Mouse (Mus musculus): ENCODE data around the gene C1qtnf7. TPM values are rescaled to one million over a fixed set of nuclear protein-coding genes. Genes with fewer than 3 reads are reported as not detected.

C1qtnf7 gene
- polyA plus RNA-seq (2012; rRNA removed) = 0.42 and 0.96 TPM in 2 replicates

- H3K4me3 ChIP-seq (ENCODE audit: control insufficient read depth, insufficient read depth, low read length) = no peak within 1 kb of the TSS
Observed at GRCm38 (mm10) chr5:43515401-43515976, at the start of gene C1qtnf7. TSS of gene C1qtnf7 (plus strand) at chr5:43515538.

DNA sequence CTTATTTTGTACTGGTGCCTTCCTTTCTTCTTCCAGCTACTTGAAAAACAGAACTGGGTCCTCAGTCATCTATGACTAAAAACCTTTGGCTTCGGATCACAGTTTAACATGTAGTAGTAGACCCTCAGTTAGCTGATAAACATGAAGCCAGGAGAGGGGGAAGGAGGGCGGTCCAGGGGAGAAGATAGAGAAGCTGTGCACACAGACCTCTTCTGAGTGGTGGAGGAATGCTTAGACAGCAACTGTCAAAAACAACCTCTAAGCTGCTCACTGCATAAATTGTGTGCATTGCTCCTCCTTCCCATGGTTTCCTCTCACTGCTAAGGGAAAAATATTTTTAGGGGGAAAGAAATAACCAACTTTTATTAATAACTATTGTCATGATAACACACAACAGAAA, 48.6 kb upstream of the C1qtnf7 start:
- WGBS = 98% methylated on average over 2 of the region's 2 CpGs
- TF ChIP-seq POLR2A (IDR thresholded peaks at IDR 0.05; ENCODE audit: control insufficient read depth, extremely low read depth, insufficient read depth, low read length, poor library complexity) (no peak), CTCF (IDR thresholded peaks at IDR 0.05; ENCODE audit: borderline replicate concordance, control insufficient read depth, extremely low read depth, insufficient read depth, low read length, poor library complexity) (no peak)
- DNase-seq = no peak

More at GRCm38 (mm10) chr5:43515401-43515976, at the start of gene C1qtnf7:
- TF ChIP-seq POLR2A (IDR thresholded peaks at IDR 0.05; ENCODE audit: control insufficient read depth, extremely low read depth, insufficient read depth, low read length, poor library complexity) = no peak
- TF ChIP-seq CTCF (IDR thresholded peaks at IDR 0.05; ENCODE audit: borderline replicate concordance, control insufficient read depth, extremely low read depth, insufficient read depth, low read length, poor library complexity) = no peak
- DNase-seq = no peak
- Histone ChIP-seq H3K36me3 (ENCODE audit: control insufficient read depth, insufficient read depth, low read length) (no peaks in the 10 kb centered on the region), H3K27me3 (ENCODE audit: control insufficient read depth, insufficient read depth, low read length) (no peaks in the 10 kb centered on the region), H3K4me1 (replicated peaks; ENCODE audit: control insufficient read depth, insufficient read depth, low read length) (no peaks in the 10 kb centered on the region), H3K27ac (ENCODE audit: control insufficient read depth, insufficient read depth, low read length) (no peak within 1 kb of the TSS)
- 64% methylated on average over 15 of the region's 15 CpGs for WGBS

GRCm38 (mm10) chr5:43467214-43467613, 48.1 kb upstream of the C1qtnf7 start:
- Histone ChIP-seq H3K27me3 (ENCODE audit: control insufficient read depth, insufficient read depth, low read length) (no peaks in the 10 kb centered on the region), H3K27ac (ENCODE audit: control insufficient read depth, insufficient read depth, low read length) (no peak overlapping the region), H3K4me3 (ENCODE audit: control insufficient read depth, insufficient read depth, low read length) (no peak overlapping the region), H3K36me3 (ENCODE audit: control insufficient read depth, insufficient read depth, low read length) (no peaks in the 10 kb centered on the region), H3K4me1 (replicated peaks; ENCODE audit: control insufficient read depth, insufficient read depth, low read length) (no peaks in the 10 kb centered on the region)
- WGBS = 82% methylated on average over 3 of the region's 3 CpGs
- DNase-seq = no peak
- TF ChIP-seq POLR2A (IDR thresholded peaks at IDR 0.05; ENCODE audit: control insufficient read depth, extremely low read depth, insufficient read depth, low read length, poor library complexity) (no peak), CTCF (IDR thresholded peaks at IDR 0.05; ENCODE audit: borderline replicate concordance, control insufficient read depth, extremely low read depth, insufficient read depth, low read length, poor library complexity) (no peak)

More for the DNA sequence above, 48.6 kb upstream of the C1qtnf7 start:
- Histone ChIP-seq H3K4me3 (ENCODE audit: control insufficient read depth, insufficient read depth, low read length) (no peak overlapping the region), H3K27ac (ENCODE audit: control insufficient read depth, insufficient read depth, low read length) (no peak overlapping the region), H3K4me1 (replicated peaks; ENCODE audit: control insufficient read depth, insufficient read depth, low read length) (no peaks in the 10 kb centered on the region), H3K27me3 (ENCODE audit: control insufficient read depth, insufficient read depth, low read length) (no peaks in the 10 kb centered on the region), H3K36me3 (ENCODE audit: control insufficient read depth, insufficient read depth, low read length) (no peaks in the 10 kb centered on the region)

- no peak overlapping the region for H3K27ac ChIP-seq (ENCODE audit: control insufficient read depth, insufficient read depth, low read length)
- no peaks in the 10 kb centered on the region for H3K36me3 ChIP-seq (ENCODE audit: control insufficient read depth, insufficient read depth, low read length)
- no peak overlapping the region for H3K4me3 ChIP-seq (ENCODE audit: control insufficient read depth, insufficient read depth, low read length)
- WGBS = 75% methylated on average over 10 of the region's 10 CpGs
- H3K4me1 ChIP-seq (replicated peaks; ENCODE audit: control insufficient read depth, insufficient read depth, low read length) = no peaks in the 10 kb centered on the region
- TF ChIP-seq POLR2A (IDR thresholded peaks at IDR 0.05; ENCODE audit: control insufficient read depth, extremely low read depth, insufficient read depth, low read length, poor library complexity) (no peak), CTCF (IDR thresholded peaks at IDR 0.05; ENCODE audit: borderline replicate concordance, control insufficient read depth, extremely low read depth, insufficient read depth, low read length, poor library complexity) (no peak)
- H3K27me3 ChIP-seq (ENCODE audit: control insufficient read depth, insufficient read depth, low read length) = no peaks in the 10 kb centered on the region
- DNase-seq = no peak
Observed at GRCm38 (mm10) chr5:43468937-43469336, 46.4 kb upstream of the C1qtnf7 start.

GRCm38 (mm10) chr5:43477953-43478352, 37.4 kb upstream of the C1qtnf7 start:
- no peak overlapping the region for H3K27ac ChIP-seq (ENCODE audit: control insufficient read depth, insufficient read depth, low read length)
- DNase-seq = no peak
- no peaks in the 10 kb centered on the region for H3K4me1 ChIP-seq (replicated peaks; ENCODE audit: control insufficient read depth, insufficient read depth, low read length)
- no peaks in the 10 kb centered on the region for H3K36me3 ChIP-seq (ENCODE audit: control insufficient read depth, insufficient read depth, low read length)
- no peak overlapping the region for H3K4me3 ChIP-seq (ENCODE audit: control insufficient read depth, insufficient read depth, low read length)
- no peak for TF ChIP-seq CTCF (IDR thresholded peaks at IDR 0.05; ENCODE audit: borderline replicate concordance, control insufficient read depth, extremely low read depth, insufficient read depth, low read length, poor library complexity)
- no peak for TF ChIP-seq POLR2A (IDR thresholded peaks at IDR 0.05; ENCODE audit: control insufficient read depth, extremely low read depth, insufficient read depth, low read length, poor library complexity)
- H3K27me3 ChIP-seq (ENCODE audit: control insufficient read depth, insufficient read depth, low read length) = no peaks in the 10 kb centered on the region
- 94% methylated on average over 5 of the region's 5 CpGs for WGBS

DNA sequence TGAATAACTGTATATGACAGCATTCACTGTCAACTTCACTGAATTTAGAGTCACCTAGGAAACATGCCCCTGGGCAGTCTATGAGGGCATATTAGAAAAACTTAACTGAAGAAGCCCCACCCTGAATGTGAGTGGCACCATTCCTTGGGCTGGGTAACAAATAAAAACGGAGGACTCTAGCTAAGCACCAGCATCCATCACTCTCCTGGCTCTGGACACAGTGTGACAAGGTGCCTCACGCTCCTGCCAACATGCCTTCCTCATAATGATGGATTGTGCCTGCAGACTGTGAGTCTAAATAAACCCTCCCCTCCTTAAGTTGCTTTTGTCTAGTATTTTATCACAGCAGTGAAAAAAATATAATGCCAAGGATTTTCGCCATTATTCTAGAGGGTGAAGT, 35.3 kb upstream of the C1qtnf7 start:
- H3K36me3 ChIP-seq (ENCODE audit: control insufficient read depth, insufficient read depth, low read length) = no peaks in the 10 kb centered on the region
- no peaks in the 10 kb centered on the region for H3K4me1 ChIP-seq (replicated peaks; ENCODE audit: control insufficient read depth, insufficient read depth, low read length)
- H3K27me3 ChIP-seq (ENCODE audit: control insufficient read depth, insufficient read depth, low read length) = no peaks in the 10 kb centered on the region
- WGBS = 80% methylated on average over 3 of the region's 3 CpGs
- TF ChIP-seq POLR2A (IDR thresholded peaks at IDR 0.05; ENCODE audit: control insufficient read depth, extremely low read depth, insufficient read depth, low read length, poor library complexity) (no peak), CTCF (IDR thresholded peaks at IDR 0.05; ENCODE audit: borderline replicate concordance, control insufficient read depth, extremely low read depth, insufficient read depth, low read length, poor library complexity) (no peak)
- H3K27ac ChIP-seq (ENCODE audit: control insufficient read depth, insufficient read depth, low read length) = no peak overlapping the region
- no peak for DNase-seq
- H3K4me3 ChIP-seq (ENCODE audit: control insufficient read depth, insufficient read depth, low read length) = no peak overlapping the region

- WGBS = 85% methylated on average over 2 of the region's 2 CpGs
- no peak for DNase-seq
- Histone ChIP-seq H3K4me1 (replicated peaks; ENCODE audit: control insufficient read depth, insufficient read depth, low read length) (no peaks in the 10 kb centered on the region), H3K27ac (ENCODE audit: control insufficient read depth, insufficient read depth, low read length) (no peak overlapping the region), H3K27me3 (ENCODE audit: control insufficient read depth, insufficient read depth, low read length) (no peaks in the 10 kb centered on the region), H3K4me3 (ENCODE audit: control insufficient read depth, insufficient read depth, low read length) (no peak overlapping the region), H3K36me3 (ENCODE audit: control insufficient read depth, insufficient read depth, low read length) (no peaks in the 10 kb centered on the region)
- no peak for TF ChIP-seq POLR2A (IDR thresholded peaks at IDR 0.05; ENCODE audit: control insufficient read depth, extremely low read depth, insufficient read depth, low read length, poor library complexity)
- TF ChIP-seq CTCF (IDR thresholded peaks at IDR 0.05; ENCODE audit: borderline replicate concordance, control insufficient read depth, extremely low read depth, insufficient read depth, low read length, poor library complexity) = no peak
Observed at GRCm38 (mm10) chr5:43480786-43481185, 34.6 kb upstream of the C1qtnf7 start.
